Mouse (Mus musculus): ENCODE results near the gene Ndufa4. TPM values are rescaled to one million over a fixed set of nuclear protein-coding genes. Genes with fewer than 3 reads are reported as not detected.
A peak's percentile ranks its signal among the peaks of the same experiment; 100 is the strongest.
"Not testable (repeated sequence)": the region's sequence is repeated elsewhere in the genome, so short reads cannot be mapped to it uniquely, and the experiment has no call there.

Ndufa4 gene
- polyA plus RNA-seq, 1 experiment = 728 TPM

- peaks cover 49% of the 10 kb centered on the region for H3K79me2 ChIP-seq (ENCODE audit: control insufficient read depth, insufficient read depth)
- peaks cover 29% of the 10 kb centered on the region for H3K36me3 ChIP-seq (ENCODE audit: control insufficient read depth, insufficient read depth)
- H3K4me2 ChIP-seq (ENCODE audit: low read depth) = peak overlapping the region; percentile 91
- TF ChIP-seq SRF (IDR thresholded peaks at IDR 0.05; ENCODE audit: control insufficient read depth, insufficient read length, low read depth) (no peak), TCF12 (IDR thresholded peaks at IDR 0.05; ENCODE audit: insufficient read depth, poor library complexity, severe bottlenecking) (no peak), E2F4 (IDR thresholded peaks at IDR 0.05; ENCODE audit: insufficient read depth) (no peak), REST (IDR thresholded peaks at IDR 0.05; ENCODE audit: insufficient read depth, insufficient read length) (no peak), TCF3 (IDR thresholded peaks at IDR 0.05; ENCODE audit: insufficient read length, low read depth) (no peak), POLR2A (IDR thresholded peaks at IDR 0.05; ENCODE audit: insufficient read length, low read depth) (no peak), MYOG (IDR thresholded peaks at IDR 0.05; ENCODE audit: control insufficient read depth in 1 of 3, insufficient read depth in 1 of 3, insufficient read length in 2 of 3, low read depth in 2 of 3) (no peak), MAX (IDR thresholded peaks at IDR 0.05; ENCODE audit: low read depth) (no peak), POLR2AphosphoS2 (IDR thresholded peaks at IDR 0.05; ENCODE audit: insufficient read length, low read depth) (no peak), USF1 (IDR thresholded peaks at IDR 0.05; ENCODE audit: low read depth) (no peak), MYOD1 (IDR thresholded peaks at IDR 0.05; ENCODE audit: control insufficient read depth in 1 of 3, insufficient read length in 2 of 3, low read depth in 2 of 3) (no peak), CEBPB (IDR thresholded peaks at IDR 0.05; ENCODE audit: insufficient read depth, poor library complexity, severe bottlenecking) (no peak)
- H3K4me3 ChIP-seq = peak overlapping the region; percentile 94
- peak overlapping the region; percentile 50 for H3ac ChIP-seq (ENCODE audit: control insufficient read depth, insufficient read length)
- no peaks in the 10 kb centered on the region for H3K27me3 ChIP-seq (ENCODE audit: control insufficient read depth, insufficient read depth, insufficient read length)
Observed at GRCm38 (mm10) chr6:11906890-11907268, 418 bp downstream of the Ndufa4 start.

DNA sequence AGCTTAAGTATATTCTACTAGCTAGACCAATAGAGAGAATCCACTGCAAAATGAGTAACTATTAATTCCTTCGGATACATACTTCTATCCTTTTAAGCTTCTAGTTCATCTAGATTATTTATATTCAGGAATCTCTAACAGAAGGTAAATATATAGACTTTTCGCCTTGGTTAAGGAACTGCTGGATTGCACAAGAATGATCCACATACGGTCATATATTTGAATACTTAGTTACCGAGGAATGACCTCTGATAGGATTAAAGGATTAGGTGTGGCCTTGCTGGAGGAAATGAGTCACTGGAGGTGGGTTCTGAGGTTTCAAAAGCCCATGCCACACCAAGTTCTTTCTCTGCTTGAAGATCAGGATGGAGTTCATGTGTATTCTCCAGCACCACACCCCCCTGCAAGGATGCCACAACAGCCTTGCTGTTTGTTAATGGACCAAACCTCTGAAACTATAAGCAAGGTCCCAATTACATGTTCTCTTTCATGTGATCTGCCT is 6.4 kb downstream of the Ndufa4 start:
- no peak overlapping the region for H3K4me2 ChIP-seq (ENCODE audit: low read depth)
- no peak overlapping the region for H3ac ChIP-seq (ENCODE audit: control insufficient read depth, insufficient read length)
- H3K4me3 ChIP-seq = no peak overlapping the region
- no peaks in the 10 kb centered on the region for H3K27me3 ChIP-seq (ENCODE audit: control insufficient read depth, insufficient read depth, insufficient read length)
- H3K79me2 ChIP-seq (ENCODE audit: control insufficient read depth, insufficient read depth) = peaks cover 35% of the 10 kb centered on the region
- peaks cover 52% of the 10 kb centered on the region for H3K36me3 ChIP-seq (ENCODE audit: control insufficient read depth, insufficient read depth)
- TF ChIP-seq USF1 (IDR thresholded peaks at IDR 0.05; ENCODE audit: low read depth) (no peak), MAX (IDR thresholded peaks at IDR 0.05; ENCODE audit: low read depth) (no peak), CEBPB (IDR thresholded peaks at IDR 0.05; ENCODE audit: insufficient read depth, poor library complexity, severe bottlenecking) (0 out of 2 replicates have a peak, but pooled peaks have one; percentile 42)

DNA sequence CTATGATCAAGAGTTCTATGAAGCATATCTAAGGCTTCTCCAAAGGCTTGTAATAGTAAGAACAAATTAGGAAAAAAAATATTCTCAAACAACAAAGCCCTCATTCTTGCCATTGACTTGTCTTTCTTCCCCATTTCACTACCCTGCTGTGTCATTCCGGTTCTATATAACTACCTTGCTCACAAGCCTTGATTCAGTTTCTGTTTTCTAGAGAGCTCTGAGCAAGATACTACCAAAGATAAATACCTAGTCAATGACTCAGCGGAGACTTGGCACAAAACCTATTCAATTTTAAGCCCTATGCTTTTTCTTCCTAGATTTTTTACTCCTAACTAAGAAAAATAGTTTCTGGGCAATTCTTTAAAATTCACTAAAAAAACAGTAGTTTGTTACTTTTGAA is 31.9 kb downstream of the Ndufa4 start:
- not testable (repeated sequence) for H3K36me3 ChIP-seq (ENCODE audit: control insufficient read depth, insufficient read depth); H3ac ChIP-seq (ENCODE audit: control insufficient read depth, insufficient read length); H3K27me3 ChIP-seq (ENCODE audit: control insufficient read depth, insufficient read depth, insufficient read length); H3K4me3 ChIP-seq; H3K79me2 ChIP-seq (ENCODE audit: control insufficient read depth, insufficient read depth); H3K4me2 ChIP-seq (ENCODE audit: low read depth)

Other genes with a start within 250 kb of the Ndufa4 start
- 11.0 TPM for gene Phf14, start 312 bp upstream of the Ndufa4 start, polyA plus RNA-seq (2012; fragmentation: generic; extraction: Trizol)